Mouse (Mus musculus) retina, postnatal 7 days (tissue): Measurements from ENCODE around the gene I0C0044D17Rik.
"Not testable (repeated sequence)": the region's sequence is repeated elsewhere in the genome, so short reads cannot be mapped to it uniquely, and the experiment has no call there.

Source experiments
- DNase-seq: peaks from one replicate; pipeline ENCODE4 v3.0.0-alpha.2; 2012; ENCODE audit warnings: low read depth, low spot score

The I0C0044D17Rik gene

GRCm38 (mm10) chr4:98823740-98824139 is at the start of gene I0C0044D17Rik:
Gene I0C0044D17Rik (minus strand): TSS chr4:98823840.
- not testable (repeated sequence) for DNase-seq

GRCm38 (mm10) chr4:98865386-98866237 is 42.0 kb upstream of the I0C0044D17Rik start:
- DNase-seq: no peak

GRCm38 (mm10) chr4:98864546-98864945 is 40.9 kb upstream of the I0C0044D17Rik start:
- no peak for DNase-seq

- no peak for DNase-seq
These were observed 40.5 kb upstream of the I0C0044D17Rik start for GRCm38 (mm10) chr4:98864094-98864493.

GRCm38 (mm10) chr4:98863451-98863850 is 39.8 kb upstream of the I0C0044D17Rik start:
- DNase-seq: no peak

DNA sequence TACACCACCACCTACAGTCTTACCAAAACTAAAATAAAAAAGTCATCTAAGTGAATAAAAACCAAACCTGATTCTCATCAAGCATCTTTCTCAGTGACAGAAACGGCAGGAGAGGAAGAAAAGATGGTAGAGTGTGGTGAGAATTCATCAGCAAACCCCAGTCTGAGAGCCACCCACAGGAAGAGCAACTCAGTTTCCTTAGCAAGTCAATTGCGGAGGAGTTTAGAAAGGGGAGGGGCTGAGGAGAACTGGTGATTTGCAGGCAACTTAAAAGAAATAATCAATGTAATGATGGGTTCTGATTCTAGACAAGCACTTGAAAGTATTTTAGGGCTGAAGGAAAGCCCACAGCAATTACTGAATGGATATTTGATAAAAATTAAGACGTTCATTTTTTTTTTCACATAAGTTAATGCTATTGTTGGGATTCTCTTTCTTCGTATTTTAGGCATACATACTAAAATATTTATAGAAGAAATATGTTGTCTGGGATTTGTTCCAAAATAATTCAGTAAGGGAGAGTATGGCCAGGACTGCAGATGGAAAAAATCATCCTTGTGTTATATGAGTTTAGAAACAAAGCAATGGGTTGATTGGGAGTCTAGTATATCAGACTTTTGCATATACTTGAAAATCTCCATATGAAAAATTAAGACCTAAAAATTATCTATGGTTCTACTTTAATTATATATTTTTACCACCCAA is 34.7 kb upstream of the I0C0044D17Rik start:
- no peak for DNase-seq

DNA sequence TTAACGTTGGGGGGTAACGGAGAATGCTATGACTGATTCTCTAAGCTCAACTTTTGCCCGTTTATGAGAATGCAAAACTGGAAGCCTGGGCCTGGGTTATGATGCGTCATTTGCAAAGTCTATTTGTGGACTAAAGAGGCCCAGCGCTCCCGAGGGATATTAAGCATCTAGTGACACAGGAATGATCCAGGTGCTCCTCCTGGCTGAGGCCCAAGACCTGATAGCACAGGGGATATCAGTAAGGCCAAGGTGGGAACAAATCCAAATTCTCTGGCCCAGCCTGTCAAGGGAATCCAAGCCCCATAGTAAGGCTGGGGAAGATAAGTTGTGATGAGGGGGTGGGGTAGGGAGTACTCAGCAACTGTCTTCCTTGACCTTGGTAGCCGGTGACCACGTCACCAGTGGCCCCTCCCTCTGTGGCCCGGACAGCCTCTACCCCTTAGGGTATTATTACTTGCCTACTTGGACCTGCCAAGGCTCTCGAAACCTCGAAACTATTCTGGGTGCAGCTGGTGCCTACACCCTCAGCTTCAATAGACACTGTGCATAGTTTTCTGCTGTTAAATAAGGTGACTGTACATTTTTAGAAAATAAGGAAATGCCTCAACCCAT is 33.5 kb upstream of the I0C0044D17Rik start:
- DNase-seq: no peak

GRCm38 (mm10) chr4:98853926-98854325 is 30.3 kb upstream of the I0C0044D17Rik start:
- no peak for DNase-seq

DNA sequence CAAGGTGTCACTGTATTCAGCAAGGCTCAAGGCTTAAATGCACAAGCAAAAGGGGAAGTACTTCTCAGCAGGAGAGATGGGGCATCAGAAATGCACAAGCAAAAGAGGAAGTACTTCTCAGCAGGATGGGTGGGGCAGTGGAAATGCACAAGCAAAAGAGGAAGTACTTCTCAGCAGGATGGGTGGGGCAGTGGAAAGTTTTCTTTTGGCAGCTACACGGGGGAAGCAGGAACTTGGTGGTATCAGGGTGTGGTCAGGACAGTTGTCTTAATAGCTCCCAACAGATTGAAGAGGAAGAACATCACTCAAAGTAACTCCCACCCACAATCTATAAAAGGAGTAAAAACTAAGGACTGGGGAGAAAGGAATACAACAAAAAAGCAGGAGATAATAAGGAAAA is 26.8 kb upstream of the I0C0044D17Rik start:
- DNase-seq: not testable (repeated sequence)

GRCm38 (mm10) chr4:98847120-98847885 is 23.7 kb upstream of the I0C0044D17Rik start:
- no peak for DNase-seq

DNA sequence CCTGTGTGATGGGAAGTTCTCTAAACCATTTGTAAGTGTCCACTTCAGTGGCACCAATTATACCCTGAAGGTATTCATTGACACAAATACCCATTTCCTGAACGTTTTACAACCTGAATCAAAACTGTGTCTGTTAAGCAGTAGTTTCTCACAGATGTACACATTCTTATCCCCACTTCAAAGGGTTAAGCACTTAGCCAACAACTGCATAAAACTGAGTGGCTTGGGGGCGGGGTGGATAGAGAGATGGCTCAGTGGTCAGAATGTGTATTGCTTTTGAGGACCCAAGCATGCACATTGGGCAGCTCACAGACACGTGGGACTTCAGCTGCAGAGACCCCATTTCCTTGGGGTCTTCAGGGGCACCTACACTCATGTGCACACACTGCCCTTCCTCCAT is 22.8 kb upstream of the I0C0044D17Rik start:
- DNase-seq: no peak

- DNase-seq: no peak
These were observed 22.1 kb upstream of the I0C0044D17Rik start for GRCm38 (mm10) chr4:98845687-98846125.

DNA sequence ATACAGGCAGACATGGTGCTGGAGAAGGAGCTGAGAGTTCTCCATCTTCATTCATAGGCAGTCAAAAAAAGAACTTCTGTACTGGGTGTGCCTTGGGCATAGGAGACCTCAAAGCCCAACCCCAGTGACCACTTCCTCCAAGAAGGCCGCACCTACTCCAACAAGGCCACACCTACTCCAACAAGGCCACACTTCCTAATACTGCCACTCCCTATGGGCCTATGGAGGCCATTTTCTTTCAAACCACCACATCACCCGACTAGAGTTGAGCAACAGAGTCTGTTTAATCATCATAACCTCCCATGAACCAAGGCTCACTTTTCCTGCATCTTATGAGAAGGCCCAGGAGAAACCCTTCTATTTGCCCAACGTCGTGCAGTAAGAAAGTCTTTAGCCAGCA is 21.6 kb upstream of the I0C0044D17Rik start:
- DNase-seq: no peak

DNA sequence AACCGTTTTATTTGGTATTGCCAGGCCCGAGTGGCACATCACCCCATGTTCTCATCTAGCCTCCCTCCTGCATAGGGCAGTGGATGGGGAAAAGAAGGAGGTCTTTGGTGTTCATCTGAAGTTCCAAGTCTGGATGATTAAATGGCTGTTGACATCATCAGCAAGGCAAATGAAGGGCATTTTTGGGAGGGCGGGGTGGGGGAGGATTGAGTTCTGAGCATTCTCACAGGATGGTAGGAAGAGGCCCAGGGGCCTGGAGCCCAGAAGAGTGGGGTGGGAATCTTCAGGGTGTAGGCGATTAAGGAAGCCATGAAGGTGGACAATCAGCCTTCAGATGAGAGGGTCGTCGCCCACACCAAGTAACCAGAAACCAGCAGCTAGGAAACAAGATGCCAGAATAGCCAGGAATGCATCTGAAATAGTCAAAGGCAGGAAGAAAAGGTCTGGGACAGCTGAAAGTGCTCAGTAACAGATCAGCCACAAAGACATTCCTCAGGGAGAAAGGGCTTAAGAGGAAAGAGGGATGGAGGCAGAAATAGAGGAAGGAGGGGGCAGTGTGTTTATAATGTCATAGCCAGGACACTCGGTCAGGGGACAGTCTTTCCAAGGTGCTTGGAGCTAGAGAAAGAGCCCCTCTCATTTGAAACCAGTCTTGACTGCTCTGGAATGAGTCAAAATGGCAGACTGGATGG is 20.4 kb upstream of the I0C0044D17Rik start:
- no peak for DNase-seq

DNA sequence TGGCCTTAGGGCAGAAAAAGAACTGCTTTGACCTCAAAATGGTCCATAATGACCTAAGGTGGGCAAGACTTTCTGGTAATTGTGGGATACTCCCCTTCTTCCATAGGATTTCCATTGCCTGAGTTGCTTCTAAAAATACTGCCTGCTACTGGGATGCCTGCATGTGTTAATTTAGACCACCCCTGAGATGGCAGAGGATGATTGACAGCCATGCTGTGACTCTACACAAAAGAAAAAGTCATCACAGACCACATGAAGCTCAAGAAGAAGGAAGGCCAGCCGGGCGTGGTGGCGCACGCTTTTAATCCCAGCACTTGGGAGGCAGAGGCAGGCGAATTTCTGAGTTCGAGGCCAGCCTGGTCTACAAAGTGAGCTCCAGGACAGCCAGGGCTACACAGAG is 17.6 kb upstream of the I0C0044D17Rik start:
- not testable (repeated sequence) for DNase-seq

DNA sequence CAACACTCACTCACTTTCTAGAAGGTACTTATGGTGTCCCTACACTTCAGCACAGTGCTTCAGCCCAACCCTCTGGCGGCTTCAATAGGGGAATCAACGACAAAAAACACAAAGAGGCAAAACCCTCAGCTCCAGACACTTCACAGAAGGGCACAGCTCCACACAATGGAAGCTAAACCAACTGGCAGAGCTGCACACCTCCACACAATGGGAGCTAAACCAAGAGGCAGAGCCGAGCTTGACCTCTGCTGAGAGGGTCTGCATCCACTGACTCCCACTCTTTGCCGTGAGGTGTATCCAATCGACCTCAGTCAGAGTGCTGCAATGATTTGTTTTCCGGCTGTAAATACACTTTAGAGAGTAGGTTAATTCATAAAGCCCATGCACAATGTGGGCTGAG is 16.9 kb upstream of the I0C0044D17Rik start:
- no peak for DNase-seq

GRCm38 (mm10) chr4:98838913-98839312 is 15.3 kb upstream of the I0C0044D17Rik start:
- no peak for DNase-seq

GRCm38 (mm10) chr4:98837715-98838505 is 14.3 kb upstream of the I0C0044D17Rik start:
- DNase-seq: no peak

GRCm38 (mm10) chr4:98836519-98836918 is 12.9 kb upstream of the I0C0044D17Rik start:
- DNase-seq: no peak

GRCm38 (mm10) chr4:98834782-98835181 is 11.1 kb upstream of the I0C0044D17Rik start:
- no peak for DNase-seq
